12 mouse cellular contexts compared by ENCODE assay signal in the genomic region with DNA sequence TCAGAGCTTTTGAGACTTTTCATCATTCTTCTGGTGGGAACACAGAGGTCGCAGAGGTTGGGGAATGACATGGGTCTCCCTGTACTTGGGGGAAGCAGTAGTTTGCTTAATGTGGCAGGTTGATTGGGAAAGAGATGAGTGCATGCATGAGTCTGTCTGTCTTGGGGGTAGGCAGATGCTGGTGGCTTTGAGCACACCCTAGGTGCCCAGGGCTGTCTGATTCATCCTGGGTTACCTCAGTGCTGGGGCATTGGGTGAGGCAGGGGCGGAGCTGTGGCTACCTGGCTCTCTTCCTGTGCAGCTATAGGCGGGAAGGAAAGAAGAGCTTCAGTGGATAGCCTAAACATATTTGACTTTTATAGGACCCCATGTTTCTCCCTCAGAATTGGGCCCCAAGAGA. TPM values are rescaled to one million over a fixed set of nuclear protein-coding genes. Genes with fewer than 3 reads are reported as not detected.
DNase-seq lines count a peak whose midpoint lies in the region; ATAC-seq and TF ChIP-seq lines count a peak whose summit lies in the region.
"Had no signal": no experiment of that assay in that cellular context is flagged by ENCODE, and none has a peak within 500 bp of the region (broad histone marks: within the 10 kb centered on the region; RNA-seq: fewer than 3 reads in every experiment).

No protein-coding gene starts in this region.

- in situ Hi-C loops in Patski (cut with MboI; ENCODE audit: low pct_unique_long_range_greater_than_20kb), result no loop called here

- POLR2A ChIA-PET in Patski (lab: Charles Lee), result interaction anchor here (0.8 to 1.0 kb wide), 3 partner anchors 9 to 22 kb away, joined by 3 to 4 read pairs (median 4); a partner anchor contains a TSS

- intact Hi-C loops in gastrocnemius, adult 2 months (cut with DNase I), result no loop called here

- H3K9ac ChIP-seq in kidney, embryonic 16.5 days (replicated peaks; ENCODE audit: low read length), result no peak overlapping the region
- H3K9ac ChIP-seq in limb, embryonic 14.5 days (ENCODE audit: low read depth, low read length, severe bottlenecking), result 0 out of 2 replicates have a peak overlapping the region, but pooled peaks have one; percentile 7
- H3K9ac ChIP-seq: forebrain, embryonic 13.5 days; lung, embryonic 15.5 days; midbrain, embryonic 15.5 days had no signal

- no peak for TF ChIP-seq POLR2A in limb, embryonic 14.5 days (IDR thresholded peaks at IDR 0.05; ENCODE audit: borderline replicate concordance, extremely low read depth, insufficient read depth, insufficient read length)

- no peak for ATAC-seq in kidney, embryonic 16.5 days (ENCODE audit: low FRiP score, low TSS enrichment)
- peak; percentile 18 for ATAC-seq in Patski
- ATAC-seq in limb, embryonic 14.5 days (ENCODE audit: low FRiP score, low read depth), result no peak
- ATAC-seq: forebrain, embryonic 13.5 days; midbrain, embryonic 15.5 days had no signal

- H3K4me3 ChIP-seq in gastrocnemius, adult 2 months, result peak overlapping the region; percentile 2
- H3K4me3 ChIP-seq in kidney, embryonic 16.5 days (ENCODE audit: low read length), result no peak overlapping the region
- no peak overlapping the region for H3K4me3 ChIP-seq in limb, embryonic 14.5 days (replicated peaks; ENCODE audit: low read length)
- H3K4me3 ChIP-seq: forebrain, embryonic 13.5 days; lung, embryonic 15.5 days; midbrain, embryonic 15.5 days had no signal

- no peaks in the 10 kb centered on the region for H3K27me3 ChIP-seq in kidney, embryonic 16.5 days (ENCODE audit: insufficient read depth, low read length)
- no peaks in the 10 kb centered on the region for H3K27me3 ChIP-seq in Patski
- no peaks in the 10 kb centered on the region for H3K27me3 ChIP-seq in limb, embryonic 14.5 days (ENCODE audit: control insufficient read depth, insufficient read depth, low read length)
- H3K27me3 ChIP-seq: forebrain, embryonic 13.5 days; lung, embryonic 15.5 days; midbrain, embryonic 15.5 days had no signal

- H3K4me1 ChIP-seq in kidney, embryonic 16.5 days (ENCODE audit: insufficient read depth, low read length), result peaks cover 42% of the 10 kb centered on the region
- H3K4me1 ChIP-seq in limb, embryonic 14.5 days (ENCODE audit: control insufficient read depth, insufficient read depth, low read length), result peaks cover 23% of the 10 kb centered on the region

- H3K36me3 ChIP-seq in kidney, embryonic 16.5 days (ENCODE audit: insufficient read depth, low read length), result peaks cover 21% of the 10 kb centered on the region
- peaks cover 35% of the 10 kb centered on the region for H3K36me3 ChIP-seq in limb, embryonic 14.5 days (ENCODE audit: control insufficient read depth, insufficient read depth, low read length)

- DNase-seq in gastrocnemius, adult 2 months, result peak; percentile 45
- DNase-seq in gastrocnemius, postnatal 10 days, result no peak
- DNase-seq in kidney, postnatal 4 days, result no peak
- no peak for DNase-seq in Patski (ENCODE audit: low read depth, low spot score)
- no peak for DNase-seq in limb, embryonic 14.5 days (ENCODE audit: low spot score)
- DNase-seq in embryo, embryonic 10.5 days (ENCODE audit: low spot score), result no peak
- no peak for DNase-seq in right cerebral cortex, postnatal 10 days (ENCODE audit: low spot score in 2 of 2)

- peak overlapping the region; percentile 94 for H3K27ac ChIP-seq in gastrocnemius, adult 2 months
- H3K27ac ChIP-seq in kidney, embryonic 16.5 days (ENCODE audit: low read length), result peak overlapping the region; percentile 49; the same call in 1 of the 2 replicates
- no peak overlapping the region for H3K27ac ChIP-seq in limb, embryonic 14.5 days (replicated peaks; ENCODE audit: low read depth, low read length)
- H3K27ac ChIP-seq: lung, embryonic 15.5 days; midbrain, embryonic 15.5 days had no signal

- no peak overlapping the region for H3K4me2 ChIP-seq in kidney, embryonic 16.5 days (replicated peaks; ENCODE audit: low read depth, low read length)
- H3K4me2 ChIP-seq in limb, embryonic 14.5 days (replicated peaks; ENCODE audit: low read depth, low read length, severe bottlenecking), result no peak overlapping the region
- H3K4me2 ChIP-seq: forebrain, embryonic 13.5 days; lung, embryonic 15.5 days; midbrain, embryonic 15.5 days had no signal

- 89% methylated on average over 3 of the region's 3 CpGs for WGBS in kidney, embryonic 16.5 days
- WGBS in limb, embryonic 14.5 days, result 91% methylated on average over 3 of the region's 3 CpGs

- TF ChIP-seq CTCF in gastrocnemius, adult 2 months (IDR thresholded peaks at IDR 0.05), result no peak
- no peak for TF ChIP-seq CTCF in Patski (IDR thresholded peaks at IDR 0.05)

- H3K9me3 ChIP-seq in kidney, embryonic 16.5 days (ENCODE audit: low read length), result no peaks in the 10 kb centered on the region
- no peaks in the 10 kb centered on the region for H3K9me3 ChIP-seq in limb, embryonic 14.5 days (ENCODE audit: control insufficient read depth, low read length)
- H3K9me3 ChIP-seq: forebrain, embryonic 13.5 days; lung, embryonic 15.5 days; midbrain, embryonic 15.5 days had no signal

- CTCF ChIA-PET in Patski (lab: Charles Lee), result interaction anchor here (1.5 to 1.6 kb wide), 2 partner anchors 11 to 26 kb away, joined by 3 to 4 read pairs; no protein-coding TSS in a partner anchor

RNA-seq across cellular contexts. Expression of a gene that starts 16.8 kb away (rescaled TPM):
- 100 to 1,000 TPM; 194 to 199 TPM for total RNA-seq in gastrocnemius, adult 2 months (2021)
- total RNA-seq in gastrocnemius, postnatal 10 days (2021), result 100 to 1,000 TPM; 128 to 134 TPM
- 110 and 112 TPM in 2 replicates for polyA plus RNA-seq in kidney, embryonic 16.5 days (2015; fragmentation: Nextera tagmentation; extraction: Ambion mirVana)
- 71.9 TPM for polyA plus RNA-seq in Patski (2021)
- 96.6 and 110 TPM in 2 replicates for polyA plus RNA-seq in limb, embryonic 14.5 days (2012; rRNA removed)
- polyA plus RNA-seq in limb, embryonic 14.5 days (2014; fragmentation: Nextera tagmentation; extraction: Ambion mirVana), result 112 and 119 TPM in 2 replicates

RNA-seq across cellular contexts. Expression of a gene that starts 45.6 kb away (rescaled TPM):
- total RNA-seq in gastrocnemius, adult 2 months (2021), result not detected
- under 1 TPM; 0.12 to 0.29 TPM for total RNA-seq in gastrocnemius, postnatal 10 days (2021)
- 0.11 and 0.41 TPM in 2 replicates for polyA plus RNA-seq in kidney, embryonic 16.5 days (2015; fragmentation: Nextera tagmentation; extraction: Ambion mirVana)
- 0.12 TPM for polyA plus RNA-seq in Patski (2021)
- polyA plus RNA-seq in limb, embryonic 14.5 days (2012; rRNA removed), result 0.14 and 0.24 TPM in 2 replicates
- polyA plus RNA-seq in limb, embryonic 14.5 days (2014; fragmentation: Nextera tagmentation; extraction: Ambion mirVana), result 0.10 and 0.21 TPM in 2 replicates
- total RNA-seq: gastrocnemius, postnatal 25 days had no signal

RNA-seq across cellular contexts. Expression of a gene that starts 55.1 kb away (rescaled TPM):
- total RNA-seq in gastrocnemius, adult 2 months (2021), result 100 to 1,000 TPM; 107 to 123 TPM
- 100 to 1,000 TPM; 106 to 110 TPM for total RNA-seq in gastrocnemius, postnatal 10 days (2021)
- 25.1 and 30.4 TPM in 2 replicates for polyA plus RNA-seq in kidney, embryonic 16.5 days (2015; fragmentation: Nextera tagmentation; extraction: Ambion mirVana)
- 13.6 TPM for polyA plus RNA-seq in Patski (2021)
- 39.8 and 49.0 TPM in 2 replicates for polyA plus RNA-seq in limb, embryonic 14.5 days (2012; rRNA removed)
- polyA plus RNA-seq in limb, embryonic 14.5 days (2014; fragmentation: Nextera tagmentation; extraction: Ambion mirVana), result 27.0 and 27.4 TPM in 2 replicates

RNA-seq across cellular contexts. Expression of a gene that starts 55.1 kb away (rescaled TPM):
- total RNA-seq in gastrocnemius, adult 2 months (2021), result 10 to 100 TPM; 14.5 to 17.2 TPM
- 10 to 100 TPM; 27.2 to 37.9 TPM for total RNA-seq in gastrocnemius, postnatal 10 days (2021)
- 121 and 122 TPM in 2 replicates for polyA plus RNA-seq in kidney, embryonic 16.5 days (2015; fragmentation: Nextera tagmentation; extraction: Ambion mirVana)
- 148 TPM for polyA plus RNA-seq in Patski (2021)
- 147 and 193 TPM in 2 replicates for polyA plus RNA-seq in limb, embryonic 14.5 days (2012; rRNA removed)
- polyA plus RNA-seq in limb, embryonic 14.5 days (2014; fragmentation: Nextera tagmentation; extraction: Ambion mirVana), result 110 and 114 TPM in 2 replicates
